Mouse (Mus musculus): ENCODE measurements around the gene March1. TPM values are rescaled to one million over a fixed set of nuclear protein-coding genes. Genes with fewer than 3 reads are reported as not detected.
"Not testable (repeated sequence)": the region's sequence is repeated elsewhere in the genome, so short reads cannot be mapped to it uniquely, and the experiment has no call there.

Gene March1
- polyA plus RNA-seq, 1 experiment, result 2.4 TPM

DNA sequence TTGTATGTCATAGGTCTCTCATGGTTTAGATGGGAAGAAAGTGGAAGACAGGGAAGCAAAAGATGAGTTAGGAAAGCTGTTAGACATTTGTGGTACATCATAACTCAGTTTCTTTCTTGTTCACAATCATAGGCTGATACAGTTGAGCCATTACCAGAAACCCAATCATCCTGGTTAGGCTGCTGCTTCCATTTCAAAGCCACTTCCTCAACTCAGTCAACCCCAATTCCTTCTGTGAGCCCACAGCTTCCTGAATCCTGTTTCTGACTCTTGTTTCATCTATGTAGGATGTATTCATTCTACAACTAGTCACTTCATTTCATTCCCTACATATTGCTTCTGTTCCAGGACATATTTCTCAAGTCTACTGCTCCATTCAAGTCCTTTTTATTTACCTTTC lies 775.2 kb downstream of the March1 start:
- Histone ChIP-seq H3K4me3 (ENCODE audit: control insufficient read depth, insufficient read depth, low read length) (no peak overlapping the region), H3K4me1 (replicated peaks; ENCODE audit: control insufficient read depth, insufficient read depth, low read length) (no peaks in the 10 kb centered on the region), H3K27me3 (ENCODE audit: control insufficient read depth, insufficient read depth, low read length) (no peaks in the 10 kb centered on the region), H3K27ac (ENCODE audit: control insufficient read depth, insufficient read depth, low read length) (no peak overlapping the region), H3K36me3 (ENCODE audit: control insufficient read depth, insufficient read depth, low read length) (no peaks in the 10 kb centered on the region)
- DNase-seq, result no peak
- no peak for TF ChIP-seq POLR2A (IDR thresholded peaks at IDR 0.05; ENCODE audit: control insufficient read depth, extremely low read depth, insufficient read depth, low read length, poor library complexity)
- no peak for TF ChIP-seq CTCF (IDR thresholded peaks at IDR 0.05; ENCODE audit: borderline replicate concordance, control insufficient read depth, extremely low read depth, insufficient read depth, low read length, poor library complexity)

- H3K4me3 ChIP-seq (ENCODE audit: control insufficient read depth, insufficient read depth, low read length), result no peak overlapping the region
- no peaks in the 10 kb centered on the region for H3K27me3 ChIP-seq (ENCODE audit: control insufficient read depth, insufficient read depth, low read length)
- 90% methylated on average over 3 of the region's 3 CpGs for WGBS
- H3K27ac ChIP-seq (ENCODE audit: control insufficient read depth, insufficient read depth, low read length), result no peak overlapping the region
- H3K36me3 ChIP-seq (ENCODE audit: control insufficient read depth, insufficient read depth, low read length), result no peaks in the 10 kb centered on the region
- no peaks in the 10 kb centered on the region for H3K4me1 ChIP-seq (replicated peaks; ENCODE audit: control insufficient read depth, insufficient read depth, low read length)
- TF ChIP-seq POLR2A (IDR thresholded peaks at IDR 0.05; ENCODE audit: control insufficient read depth, extremely low read depth, insufficient read depth, low read length, poor library complexity) (no peak), CTCF (IDR thresholded peaks at IDR 0.05; ENCODE audit: borderline replicate concordance, control insufficient read depth, extremely low read depth, insufficient read depth, low read length, poor library complexity) (no peak)
- no peak for DNase-seq
These were observed 776.4 kb downstream of the March1 start for GRCm38 (mm10) chr8:66394148-66394547.

DNA sequence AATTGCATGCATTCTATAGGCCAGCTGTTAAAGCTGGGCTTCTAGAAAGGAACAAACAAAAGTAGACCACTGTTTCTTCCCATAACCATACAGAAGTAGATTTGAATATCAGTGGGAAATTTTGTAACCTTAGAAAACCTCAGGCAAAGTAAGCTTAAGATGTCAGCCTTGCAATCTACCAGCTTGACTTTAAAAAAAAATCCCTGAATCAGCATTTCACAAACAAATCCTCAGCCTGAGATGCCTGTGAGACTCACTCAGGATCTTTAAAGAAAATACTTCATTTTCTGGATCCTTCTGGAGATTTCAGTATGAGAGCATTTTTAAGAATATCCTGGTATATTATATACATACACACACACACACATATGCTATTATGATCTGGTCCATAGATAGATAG lies 780.1 kb downstream of the March1 start:
- H3K27ac ChIP-seq (ENCODE audit: control insufficient read depth, insufficient read depth, low read length), result no peak overlapping the region
- TF ChIP-seq POLR2A (IDR thresholded peaks at IDR 0.05; ENCODE audit: control insufficient read depth, extremely low read depth, insufficient read depth, low read length, poor library complexity), result no peak
- TF ChIP-seq CTCF (IDR thresholded peaks at IDR 0.05; ENCODE audit: borderline replicate concordance, control insufficient read depth, extremely low read depth, insufficient read depth, low read length, poor library complexity), result no peak
- H3K4me1 ChIP-seq (replicated peaks; ENCODE audit: control insufficient read depth, insufficient read depth, low read length), result no peaks in the 10 kb centered on the region
- no peaks in the 10 kb centered on the region for H3K27me3 ChIP-seq (ENCODE audit: control insufficient read depth, insufficient read depth, low read length)
- H3K36me3 ChIP-seq (ENCODE audit: control insufficient read depth, insufficient read depth, low read length), result no peaks in the 10 kb centered on the region
- no peak overlapping the region for H3K4me3 ChIP-seq (ENCODE audit: control insufficient read depth, insufficient read depth, low read length)
- no peak for DNase-seq

DNA sequence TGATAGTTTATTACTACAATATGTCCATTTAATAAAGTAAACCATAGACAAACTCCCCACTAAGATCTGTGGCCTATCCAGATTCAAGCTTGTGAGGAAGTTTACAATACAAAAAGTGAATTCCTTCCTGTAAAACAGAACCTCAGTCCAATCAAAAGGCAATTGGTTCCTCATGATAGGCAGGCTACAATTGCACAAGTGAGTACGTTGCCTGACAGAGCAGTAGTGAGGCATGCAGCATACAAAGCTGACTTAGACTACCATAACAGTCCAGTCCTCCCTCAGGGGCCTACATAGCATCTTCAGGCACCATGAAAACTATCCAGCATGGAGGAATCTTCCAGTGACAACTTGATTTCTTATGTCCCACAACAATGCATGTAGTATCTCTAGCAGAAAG lies 782.4 kb downstream of the March1 start:
- Histone ChIP-seq H3K27ac (ENCODE audit: control insufficient read depth, insufficient read depth, low read length) (no peak overlapping the region), H3K27me3 (ENCODE audit: control insufficient read depth, insufficient read depth, low read length) (no peaks in the 10 kb centered on the region), H3K36me3 (ENCODE audit: control insufficient read depth, insufficient read depth, low read length) (no peaks in the 10 kb centered on the region), H3K4me1 (replicated peaks; ENCODE audit: control insufficient read depth, insufficient read depth, low read length) (no peaks in the 10 kb centered on the region), H3K4me3 (ENCODE audit: control insufficient read depth, insufficient read depth, low read length) (no peak overlapping the region)
- 89% methylated on average over 1 of the region's 1 CpGs for WGBS
- no peak for TF ChIP-seq POLR2A (IDR thresholded peaks at IDR 0.05; ENCODE audit: control insufficient read depth, extremely low read depth, insufficient read depth, low read length, poor library complexity)
- no peak for TF ChIP-seq CTCF (IDR thresholded peaks at IDR 0.05; ENCODE audit: borderline replicate concordance, control insufficient read depth, extremely low read depth, insufficient read depth, low read length, poor library complexity)
- DNase-seq, result no peak

- Histone ChIP-seq H3K27me3 (ENCODE audit: control insufficient read depth, insufficient read depth, low read length) (no peaks in the 10 kb centered on the region), H3K4me3 (ENCODE audit: control insufficient read depth, insufficient read depth, low read length) (no peak overlapping the region), H3K27ac (ENCODE audit: control insufficient read depth, insufficient read depth, low read length) (no peak overlapping the region), H3K36me3 (ENCODE audit: control insufficient read depth, insufficient read depth, low read length) (no peaks in the 10 kb centered on the region), H3K4me1 (replicated peaks; ENCODE audit: control insufficient read depth, insufficient read depth, low read length) (no peaks in the 10 kb centered on the region)
- WGBS, result 71% methylated on average over 2 of the region's 2 CpGs
- no peak for DNase-seq
- TF ChIP-seq CTCF (IDR thresholded peaks at IDR 0.05; ENCODE audit: borderline replicate concordance, control insufficient read depth, extremely low read depth, insufficient read depth, low read length, poor library complexity), result no peak
- TF ChIP-seq POLR2A (IDR thresholded peaks at IDR 0.05; ENCODE audit: control insufficient read depth, extremely low read depth, insufficient read depth, low read length, poor library complexity), result no peak
These were observed 787.2 kb downstream of the March1 start for GRCm38 (mm10) chr8:66404711-66405414.

DNA sequence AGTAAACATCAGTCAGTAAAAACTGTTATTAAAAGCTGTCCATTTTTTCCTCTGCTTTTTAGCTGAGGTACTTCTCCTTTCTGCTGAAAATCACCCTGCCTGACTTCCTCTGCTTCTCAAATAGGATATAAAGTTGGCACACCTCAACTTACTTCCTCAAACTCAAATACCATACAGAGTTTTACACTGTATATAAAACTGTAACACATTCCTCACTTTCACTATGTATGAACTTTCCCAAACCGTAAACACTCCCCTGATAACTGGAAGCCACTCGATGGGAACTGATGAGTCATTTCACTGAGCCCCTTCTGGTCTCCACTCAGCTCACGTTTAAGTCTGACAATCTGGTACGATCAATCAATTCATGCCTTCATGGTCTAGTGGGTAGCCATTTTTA lies 788.1 kb downstream of the March1 start:
- not testable (repeated sequence) for H3K36me3 ChIP-seq (ENCODE audit: control insufficient read depth, insufficient read depth, low read length); H3K27me3 ChIP-seq (ENCODE audit: control insufficient read depth, insufficient read depth, low read length); H3K27ac ChIP-seq (ENCODE audit: control insufficient read depth, insufficient read depth, low read length); H3K4me3 ChIP-seq (ENCODE audit: control insufficient read depth, insufficient read depth, low read length); DNase-seq; H3K4me1 ChIP-seq (replicated peaks; ENCODE audit: control insufficient read depth, insufficient read depth, low read length)
- WGBS, result 20% methylated on average over 4 of the region's 4 CpGs
